24 mouse cellular contexts compared by ENCODE assay signal in the genomic region with DNA sequence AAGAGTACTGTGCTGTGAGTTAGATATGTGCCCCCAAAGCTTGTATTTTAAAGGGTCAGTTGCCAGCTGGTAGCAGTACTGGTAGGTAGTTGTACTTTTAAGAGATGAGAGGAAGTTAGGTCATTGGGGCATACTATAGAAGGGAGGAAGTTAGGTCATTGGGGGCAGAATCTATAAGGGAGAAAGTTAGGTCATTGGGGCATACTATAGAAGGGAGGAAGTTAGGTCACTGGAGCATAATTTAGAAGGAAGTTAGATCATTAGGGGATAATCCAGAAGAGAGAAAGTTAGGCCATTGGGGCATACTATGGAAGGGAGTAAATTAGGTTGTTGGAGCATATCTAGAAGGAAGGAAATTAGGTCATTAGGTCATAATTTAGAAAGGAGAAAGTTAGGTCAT.
"Had no signal": no experiment of that assay in that cellular context is flagged by ENCODE, and none has a peak within 500 bp of the region (broad histone marks: within the 10 kb centered on the region; RNA-seq: fewer than 3 reads in every experiment).

No protein-coding gene starts in this region.

- DNase-seq: gastrocnemius, adult 2 months; gastrocnemius, postnatal 10 days; gastrocnemius, postnatal 25 days; heart, adult 11 months; heart, adult 2 months; heart, postnatal 10 days; heart, postnatal 4 days; kidney, adult 11 months; kidney, adult 2 months; kidney, adult 9 months; kidney, postnatal 14 days; kidney, postnatal 36 days; layer of hippocampus, adult 9-11 months; layer of hippocampus, postnatal 36 days; left cerebral cortex, postnatal 4 days had no signal

- ATAC-seq: hindbrain, postnatal 0 days; intestine, embryonic 16.5 days had no signal

- H3K36me3 ChIP-seq: heart, embryonic 12.5 days; hindbrain, embryonic 13.5 days; hindbrain, embryonic 15.5 days; kidney, embryonic 15.5 days; limb, embryonic 13.5 days; limb, embryonic 15.5 days had no signal

- H3K4me1 ChIP-seq: heart, embryonic 12.5 days; hindbrain, embryonic 15.5 days; limb, embryonic 15.5 days had no signal

- H3K9ac ChIP-seq: heart, embryonic 12.5 days; hindbrain, embryonic 13.5 days; hindbrain, embryonic 15.5 days; kidney, embryonic 15.5 days; limb, embryonic 13.5 days; limb, embryonic 15.5 days had no signal

- H3K9me3 ChIP-seq: hindbrain, embryonic 13.5 days; hindbrain, embryonic 15.5 days; kidney, embryonic 15.5 days; limb, embryonic 15.5 days had no signal

- H3K27ac ChIP-seq: gastrocnemius, adult 2 months; heart, adult 2 months; hindbrain, embryonic 13.5 days; hindbrain, embryonic 15.5 days; hindbrain, postnatal 0 days; kidney, embryonic 15.5 days; kidney, postnatal 0 days; limb, embryonic 13.5 days; limb, embryonic 15.5 days had no signal

- H3K4me3 ChIP-seq: gastrocnemius, adult 2 months; heart, adult 2 months; heart, embryonic 12.5 days; hindbrain, embryonic 13.5 days; hindbrain, embryonic 15.5 days; kidney, embryonic 15.5 days; limb, embryonic 13.5 days; limb, embryonic 15.5 days had no signal

- H3K4me2 ChIP-seq: heart, embryonic 12.5 days; hindbrain, embryonic 13.5 days; hindbrain, embryonic 15.5 days; kidney, embryonic 15.5 days; limb, embryonic 13.5 days; limb, embryonic 15.5 days had no signal

- H3K27me3 ChIP-seq: heart, embryonic 12.5 days; hindbrain, embryonic 13.5 days; hindbrain, embryonic 15.5 days; kidney, embryonic 15.5 days; limb, embryonic 13.5 days; limb, embryonic 15.5 days had no signal
